Mouse (Mus musculus): ENCODE measurements around the gene St5. TPM values are rescaled to one million over a fixed set of nuclear protein-coding genes. Genes with fewer than 3 reads are reported as not detected.

Gene St5
- polyA plus RNA-seq, 1 experiment = 35.3 TPM

DNA sequence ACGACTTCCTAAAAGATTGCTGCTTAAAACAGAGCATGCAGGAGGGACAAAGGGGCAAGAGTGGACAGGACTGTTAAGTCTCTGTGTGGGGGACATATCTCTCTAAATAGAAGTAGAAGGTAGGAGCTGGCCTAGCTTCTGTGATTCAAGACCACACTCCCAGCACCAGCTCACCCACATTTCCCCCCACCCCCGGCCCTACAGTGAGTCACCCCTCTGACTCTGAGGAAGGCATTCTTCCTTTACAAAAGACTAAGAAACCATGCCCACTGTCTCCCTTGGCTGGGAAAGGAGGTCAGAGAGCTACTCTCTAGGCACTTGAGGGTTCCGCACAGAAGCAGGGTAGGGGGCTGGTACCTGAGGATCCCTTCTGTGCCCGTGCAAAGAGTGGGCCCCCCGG, 219.2 kb downstream of the St5 start:
- no peak overlapping the region for H3K27ac ChIP-seq (ENCODE audit: control insufficient read depth, insufficient read depth, low read depth, low read length)
- H3K4me1 ChIP-seq (ENCODE audit: control insufficient read depth, insufficient read depth, low read length) = no peaks in the 10 kb centered on the region
- TF ChIP-seq CTCF (IDR thresholded peaks at IDR 0.05; ENCODE audit: control insufficient read depth, insufficient read depth, insufficient replicate concordance, low read depth, low read length) (no peak), POLR2A (IDR thresholded peaks at IDR 0.05; ENCODE audit: control insufficient read depth, low read depth, low read length) (no peak)
- H3K36me3 ChIP-seq (ENCODE audit: control insufficient read depth, insufficient read depth, low read length) = no peaks in the 10 kb centered on the region
- H3K4me3 ChIP-seq (ENCODE audit: control insufficient read depth, low read depth, low read length) = no peak overlapping the region
- no peaks in the 10 kb centered on the region for H3K27me3 ChIP-seq (ENCODE audit: control insufficient read depth, insufficient read depth, low read length)

DNA sequence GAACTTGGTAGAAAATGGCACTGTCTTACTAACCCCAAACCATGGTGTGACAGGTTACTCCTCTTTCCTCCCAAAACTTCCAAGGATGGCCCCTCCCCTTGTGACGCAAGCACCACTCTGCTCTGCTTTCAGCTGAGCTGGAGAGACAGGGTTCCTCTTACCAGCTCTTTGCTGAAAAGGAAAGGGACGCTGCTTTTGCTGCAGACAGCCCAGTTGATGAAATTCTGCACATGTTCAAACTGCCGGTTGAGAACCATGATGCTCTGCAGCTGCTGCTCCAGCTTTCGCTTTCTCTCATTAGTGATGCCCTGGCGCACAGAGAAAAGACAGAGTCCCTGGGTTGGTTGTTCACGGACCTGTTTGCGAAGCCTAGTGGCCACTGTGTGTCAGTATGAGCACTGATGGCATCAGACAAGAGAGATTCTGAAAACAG, 222.6 kb downstream of the St5 start:
- Histone ChIP-seq H3K36me3 (ENCODE audit: control insufficient read depth, insufficient read depth, low read length) (no peaks in the 10 kb centered on the region), H3K27ac (ENCODE audit: control insufficient read depth, insufficient read depth, low read depth, low read length) (no peak overlapping the region), H3K27me3 (ENCODE audit: control insufficient read depth, insufficient read depth, low read length) (no peaks in the 10 kb centered on the region), H3K4me1 (ENCODE audit: control insufficient read depth, insufficient read depth, low read length) (no peaks in the 10 kb centered on the region), H3K4me3 (ENCODE audit: control insufficient read depth, low read depth, low read length) (no peak overlapping the region)
- TF ChIP-seq CTCF (IDR thresholded peaks at IDR 0.05; ENCODE audit: control insufficient read depth, insufficient read depth, insufficient replicate concordance, low read depth, low read length) (no peak), POLR2A (IDR thresholded peaks at IDR 0.05; ENCODE audit: control insufficient read depth, low read depth, low read length) (no peak)

DNA sequence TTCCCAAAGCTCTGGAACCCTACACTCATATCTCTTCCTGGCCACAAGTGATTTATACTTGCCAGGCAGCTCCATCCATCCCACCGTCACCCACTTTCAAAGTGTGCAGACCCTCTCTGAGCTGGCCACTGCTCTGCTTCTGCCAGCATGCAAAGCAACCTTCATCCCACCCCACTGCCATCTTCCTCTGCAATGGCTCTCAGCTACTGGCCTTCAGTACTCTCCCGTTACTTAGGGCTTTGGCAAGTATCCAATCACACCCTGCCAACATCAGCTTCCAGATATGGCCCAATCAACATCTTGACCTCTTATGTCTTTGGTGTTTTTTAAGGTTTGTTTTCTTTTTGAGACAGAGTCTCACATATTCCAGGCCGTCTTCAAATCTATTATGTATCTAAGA, 225.5 kb downstream of the St5 start:
- Histone ChIP-seq H3K27ac (ENCODE audit: control insufficient read depth, insufficient read depth, low read depth, low read length) (no peak overlapping the region), H3K27me3 (ENCODE audit: control insufficient read depth, insufficient read depth, low read length) (no peaks in the 10 kb centered on the region), H3K4me1 (ENCODE audit: control insufficient read depth, insufficient read depth, low read length) (no peaks in the 10 kb centered on the region), H3K4me3 (ENCODE audit: control insufficient read depth, low read depth, low read length) (no peak overlapping the region), H3K36me3 (ENCODE audit: control insufficient read depth, insufficient read depth, low read length) (no peaks in the 10 kb centered on the region)
- no peak for TF ChIP-seq POLR2A (IDR thresholded peaks at IDR 0.05; ENCODE audit: control insufficient read depth, low read depth, low read length)
- no peak for TF ChIP-seq CTCF (IDR thresholded peaks at IDR 0.05; ENCODE audit: control insufficient read depth, insufficient read depth, insufficient replicate concordance, low read depth, low read length)

Other genes with a start within 250 kb of the St5 start
- 20.6 and 25.6 TPM in 2 replicates for gene Trim66, start 195.5 kb downstream of the St5 start, polyA plus RNA-seq (2012; rRNA removed)
- gene Rpl27a, start 184.5 kb downstream of the St5 start, polyA plus RNA-seq (2012; rRNA removed) = 185 and 223 TPM in 2 replicates
- 34.3 and 37.8 TPM in 2 replicates for gene Akip1, start 85 bp upstream of the St5 start, polyA plus RNA-seq (2012; rRNA removed)
- gene BC051019, start 20.2 kb upstream of the St5 start, polyA plus RNA-seq (2012; rRNA removed) = 0.40 and 0.57 TPM in 2 replicates
- gene Ascl3, start 28.1 kb upstream of the St5 start, polyA plus RNA-seq (2012; rRNA removed) = 0.95 and 1.0 TPM in 2 replicates
- 29.3 and 31.5 TPM in 2 replicates for gene Tmem9b, start 49.3 kb upstream of the St5 start, polyA plus RNA-seq (2012; rRNA removed)
- gene Nrip3, start 78.4 kb upstream of the St5 start, polyA plus RNA-seq (2012; rRNA removed) = 2.1 and 2.3 TPM in 2 replicates
- 8.7 and 8.8 TPM in 2 replicates for gene Scube2, start 162.1 kb upstream of the St5 start, polyA plus RNA-seq (2012; rRNA removed)